Mouse (Mus musculus): ENCODE measurements around the gene Retreg3.

- TF ChIP-seq CTCF (IDR thresholded peaks at IDR 0.05; ENCODE audit: extremely low read depth, insufficient read depth, insufficient read length, insufficient replicate concordance), result no peak
- TF ChIP-seq POLR2A (IDR thresholded peaks at IDR 0.05; ENCODE audit: low read depth, low read length), result no peak
These were observed 29.7 kb upstream of the Retreg3 start for GRCm38 (mm10) chr11:101149178-101150105.
